Mouse (Mus musculus) CH12.LX (cell line): ENCODE results near the gene Atp5c1. TPM values are rescaled to one million over a fixed set of nuclear protein-coding genes. Genes with fewer than 3 reads are reported as not detected.
A peak's percentile ranks its signal among the peaks of the same experiment; 100 is the strongest.

ENCODE experiments used
- DNase-seq: peaks from one replicate; pipeline ENCODE4 v3.0.0-alpha.2; 2013; ENCODE audit errors: extremely low read depth
- H3K27ac ChIP-seq: 2 replicates; pipeline ENCODE4 v1.5.1; 2012; ENCODE audit warnings: low read depth, mild to moderate bottlenecking, control low read depth, moderate library complexity; ENCODE audit not compliant: insufficient read depth
- H3K27me3 ChIP-seq: replicated peaks from 2 replicates; pipeline ENCODE3; 2012; ENCODE audit warnings: inconsistent platforms
- H3K36me3 ChIP-seq, 2 experiments: replicated peaks in 1 of 2; 2 replicates each; pipeline versions ENCODE3 to v1.6.1; 2012; ENCODE audit warnings: inconsistent platforms in 1 of 2, low read length in 1 of 2, mild to moderate bottlenecking in 1 of 2, mixed read lengths in 1 of 2, moderate library complexity in 1 of 2; ENCODE audit not compliant: control insufficient read depth in 1 of 2, insufficient read depth in 1 of 2
- H3K4me1 ChIP-seq, 2 experiments: 2 replicates each; pipeline ENCODE4 v1.6.1; 2012; ENCODE audit warnings: inconsistent platforms in 1 of 2, moderate library complexity in 1 of 2; ENCODE audit not compliant: insufficient read depth in 2 of 2, control insufficient read depth in 1 of 2
- H3K4me2 ChIP-seq: 2 replicates; pipeline ENCODE4 v1.6.1; 2012; ENCODE audit warnings: low read depth, mild to moderate bottlenecking, control low read depth; ENCODE audit not compliant: poor library complexity, insufficient read depth, severe bottlenecking
- H3K4me3 ChIP-seq, 3 experiments: fragments of 150-350 bp in 1 of 3; sonication (generic) in 1 of 3; replicated peaks in 1 of 3; 2 replicates each; pipeline versions ENCODE3 to v1.5.1; 2011 to 2012; ENCODE audit warnings: low read depth in 2 of 3, low read length in 2 of 3, mild to moderate bottlenecking in 2 of 3, moderate library complexity in 2 of 3, control low read depth in 1 of 3, improper control_type of control experiment in 1 of 3, inconsistent platforms in 1 of 3, mixed read lengths in 1 of 3; ENCODE audit not compliant: poor library complexity in 1 of 3
- H3K79me2 ChIP-seq: replicated peaks from 2 replicates; pipeline ENCODE4 v1.6.1; 2012; ENCODE audit warnings: mild to moderate bottlenecking, moderate library complexity; ENCODE audit not compliant: control insufficient read depth, poor library complexity, insufficient read depth, severe bottlenecking; ENCODE audit errors: extremely low read depth
- H3K9ac ChIP-seq: 2 replicates; pipeline ENCODE4 v1.6.1; 2012; ENCODE audit warnings: low read depth, mild to moderate bottlenecking, control low read depth, moderate library complexity; ENCODE audit not compliant: insufficient read depth
- H3K9me3 ChIP-seq: replicated peaks from 2 replicates; pipeline ENCODE3; 2012; ENCODE audit warnings: low read length, inconsistent platforms, mixed read lengths
- BHLHE40 ChIP-seq: IDR thresholded peaks from 2 replicates; pipeline ENCODE4 v1.6.1; 2011; ENCODE audit warnings: mild to moderate bottlenecking, low read depth, low read length, improper control_type of control experiment
- CHD1 ChIP-seq: IDR thresholded peaks from 2 replicates; pipeline ENCODE4 v1.6.1; 2012; ENCODE audit warnings: low read depth, low read length, improper control_type of control experiment, inconsistent platforms
- CTCF ChIP-seq, 2 experiments: IDR thresholded peaks in 1 of 2; conservative IDR thresholded peaks in 1 of 2; 2 replicates each; pipeline ENCODE4 v1.5.1; 2011 to 2012; ENCODE audit warnings: low read depth in 2 of 2, low read length in 2 of 2, improper control_type of control experiment in 1 of 2, inconsistent platforms in 1 of 2, mild to moderate bottlenecking in 1 of 2, moderate library complexity in 1 of 2
- GABPA ChIP-seq: IDR thresholded peaks from 2 replicates; pipeline ENCODE4 v1.6.1; 2012; ENCODE audit warnings: low read depth, low read length, improper control_type of control experiment, inconsistent platforms; ENCODE audit not compliant: insufficient replicate concordance
- JUN ChIP-seq: IDR thresholded peaks from 2 replicates; pipeline ENCODE4 v1.6.1; 2011; ENCODE audit warnings: low read depth, mild to moderate bottlenecking, low read length, improper control_type of control experiment, moderate library complexity; ENCODE audit not compliant: insufficient read depth
- JUND ChIP-seq: conservative IDR thresholded peaks from 2 replicates; pipeline ENCODE4 v1.6.1; 2011; ENCODE audit warnings: low read depth, low read length, improper control_type of control experiment
- MAX ChIP-seq: IDR thresholded peaks from 2 replicates; pipeline ENCODE4 v1.6.1; 2011; ENCODE audit warnings: low read length, improper control_type of control experiment
- MAZ ChIP-seq: IDR thresholded peaks from 2 replicates; pipeline ENCODE4 v1.6.1; 2012; ENCODE audit warnings: low read depth, mild to moderate bottlenecking, inconsistent platforms, low read length, improper control_type of control experiment, moderate library complexity
- MEF2A ChIP-seq: IDR thresholded peaks from 2 replicates; pipeline ENCODE4 v1.6.1; 2014; ENCODE audit warnings: low read depth, mild to moderate bottlenecking, inconsistent platforms, low read length, improper control_type of control experiment, borderline replicate concordance
- MXI1 ChIP-seq: IDR thresholded peaks from 2 replicates; pipeline ENCODE4 v1.6.1; 2011; ENCODE audit warnings: mild to moderate bottlenecking, low read depth, low read length, improper control_type of control experiment
- MYC ChIP-seq: IDR thresholded peaks from 2 replicates; pipeline ENCODE4 v1.6.1; 2011; ENCODE audit warnings: low read depth, mild to moderate bottlenecking, improper control_type of control experiment, low read length
- PAX5 ChIP-seq: IDR thresholded peaks from 2 replicates; pipeline ENCODE4 v1.6.1; 2012; ENCODE audit warnings: low read length, inconsistent platforms, mixed read lengths
- POLR2A ChIP-seq: IDR thresholded peaks from 2 replicates; pipeline ENCODE4 v1.6.1; 2011; ENCODE audit warnings: low read depth, mild to moderate bottlenecking, improper control_type of control experiment, low read length
- RAD21 ChIP-seq: IDR thresholded peaks from 2 replicates; pipeline ENCODE4 v1.6.1; 2011; ENCODE audit warnings: low read depth, mild to moderate bottlenecking, low read length, improper control_type of control experiment, moderate library complexity
- SIN3A ChIP-seq: IDR thresholded peaks from 2 replicates; pipeline ENCODE4 v1.6.1; 2012; ENCODE audit warnings: low read length, improper control_type of control experiment, inconsistent platforms
- SMC3 ChIP-seq: IDR thresholded peaks from 2 replicates; pipeline ENCODE4 v1.6.1; 2011; ENCODE audit warnings: low read depth, low read length, improper control_type of control experiment
- TBP ChIP-seq: conservative IDR thresholded peaks from 2 replicates; pipeline ENCODE4 v1.6.1; 2011; ENCODE audit warnings: low read depth, low read length, improper control_type of control experiment
- TCF12 ChIP-seq: IDR thresholded peaks from 2 replicates; pipeline ENCODE4 v1.6.1; 2014; ENCODE audit warnings: low read depth, mild to moderate bottlenecking, inconsistent platforms, low read length, improper control_type of control experiment
- USF2 ChIP-seq: conservative IDR thresholded peaks from 2 replicates; pipeline ENCODE4 v1.6.1; 2011; ENCODE audit warnings: low read depth, low read length, improper control_type of control experiment
- ZC3H11A ChIP-seq: IDR thresholded peaks from 2 replicates; pipeline ENCODE4 v1.6.1; 2012; ENCODE audit warnings: low read depth, mild to moderate bottlenecking, inconsistent platforms, low read length, improper control_type of control experiment
- ZKSCAN1 ChIP-seq: IDR thresholded peaks from 2 replicates; pipeline ENCODE4 v1.6.1; 2012; ENCODE audit warnings: low read depth, inconsistent platforms, low read length, improper control_type of control experiment, borderline replicate concordance
- ZNF384 ChIP-seq: IDR thresholded peaks from 2 replicates; pipeline ENCODE4 v1.6.1; 2012; ENCODE audit warnings: low read depth, low read length, improper control_type of control experiment, inconsistent platforms
- dilution Hi-C: fragments of 300-500 bp; cut with MboI; formaldehyde crosslinking; loops from 2 replicates; pipeline ENCODE4 v1.14.3; 2020; ENCODE audit warnings: low sequenced_read_pairs; ENCODE audit not compliant: extremely low pct_unique_long_range_greater_than_20kb, extremely low pct_ligation_motif_present
- in situ Hi-C: fragments of 300-500 bp; cut with MboI; formaldehyde crosslinking; loops from 3 replicates; pipeline ENCODE4 v1.14.3; 2019; ENCODE audit warnings: low sequenced_read_pairs, low pct_ligation_motif_present, low pct_unique_long_range_greater_than_20kb, mixed read lengths
- polyA plus RNA-seq: library from polyadenylated mRNA; unstranded; fragments of >175 nt; gene quantifications from 2 replicates; pipeline ENCODE4 v1.2.1, GENCODE M21; 2012; ENCODE audit warnings: low read depth; ENCODE audit not compliant: insufficient read length
- total RNA-seq, 2 experiments: library from RNA; depleted of rRNA; stranded (reverse); fragments of 300-350 nt in 1 of 2; fragments of >200 nt in 1 of 2; gene quantifications; 2 replicates each; pipeline ENCODE4 v1.2.3; 2012 to 2014

Gene Atp5c1
- total and polyA plus RNA-seq, 3 experiments = 336 to 918 (median 423) TPM

DNA sequence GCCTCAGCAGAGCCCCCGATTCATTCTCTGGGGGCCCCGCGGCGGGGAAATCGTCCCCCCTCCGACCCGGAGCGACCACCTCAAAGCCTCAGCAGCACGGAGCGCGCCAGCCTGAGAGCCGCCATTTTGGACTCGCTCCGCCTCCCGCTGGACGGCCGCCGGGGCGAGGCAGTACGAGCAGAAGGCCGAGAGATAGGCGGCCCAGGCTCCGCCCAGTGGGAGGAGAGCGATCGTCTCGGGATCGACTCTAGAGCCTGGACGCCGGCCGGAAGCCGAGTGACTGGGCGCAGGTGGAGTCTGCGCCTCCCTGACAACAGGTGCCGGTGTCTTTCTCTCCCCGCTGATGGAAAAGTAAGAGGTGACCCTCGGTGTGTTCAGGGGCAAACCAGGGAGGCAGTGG, 31.8 kb downstream of the Atp5c1 start, which contains the start of gene Taf3 (continued):
- TF ChIP-seq TBP (0 out of 2 replicates have a peak, but pooled peaks have one; percentile 64), ZC3H11A (no peak), MYC (no peak), SMC3 (no peak), CHD1 (no peak), MAX (peak; percentile 15; the same call in 1 of the 2 replicates), MAZ (0 out of 2 replicates have a peak, but pooled peaks have one; percentile 39), MEF2A (peak; percentile 67; the same call in 1 of the 2 replicates), ZNF384 (no peak), RAD21 (no peak), POLR2A (peak; percentile 85), ZKSCAN1 (no peak), PAX5 (no peak), MXI1 (peak; percentile 90), SIN3A (peak; percentile 98), USF2 (no peak), JUND (no peak), TCF12 (peak; percentile 97), BHLHE40 (peak; percentile 18; the same call in 1 of the 2 replicates)

DNA sequence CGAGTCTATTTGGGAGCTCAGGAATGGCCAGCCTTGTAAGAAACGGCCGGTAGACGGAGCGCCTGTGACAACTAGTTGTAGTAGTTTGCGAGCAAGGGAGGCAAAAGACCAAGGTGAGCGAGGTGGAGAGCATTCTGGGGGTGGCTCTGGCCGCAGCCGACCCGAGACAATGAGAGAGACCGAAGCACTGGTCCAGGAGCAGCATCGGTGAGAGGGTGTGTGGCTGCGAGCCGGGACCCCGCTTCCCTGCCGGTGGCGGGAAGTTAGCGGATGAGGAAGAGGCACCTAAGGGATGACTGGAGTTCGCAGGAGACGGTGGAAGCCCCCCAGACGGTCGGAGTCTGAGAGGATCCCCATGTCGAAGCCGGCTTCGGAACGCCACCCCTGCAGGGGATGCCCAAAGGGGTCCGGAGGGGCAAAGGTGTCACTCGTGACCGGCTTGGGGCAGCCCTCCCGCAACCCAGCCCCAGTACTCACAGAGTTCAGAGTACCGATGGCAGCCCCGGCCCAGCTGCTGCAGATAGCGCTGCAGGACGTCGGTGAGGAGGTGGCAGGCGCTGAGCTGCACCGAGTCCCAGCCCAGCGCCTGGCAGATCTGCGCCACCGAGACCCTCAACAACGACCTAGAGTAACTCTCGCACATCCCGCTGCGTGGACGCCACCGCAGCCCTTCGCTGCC, 32.4 kb downstream of the Atp5c1 start:
- Histone ChIP-seq H3K36me3 (peaks cover 4 to 16% of the 10 kb centered on the region in 2 experiments), H3K4me3 (peak overlapping the region; percentile 84 to 98 (median 86)), H3K9ac (peak overlapping the region; percentile 61), H3K4me1 (peaks cover 0 to 21% of the 10 kb centered on the region in 2 experiments; a peak in 2 of 4 replicates), H3K27me3 (no peaks in the 10 kb centered on the region), H3K9me3 (no peaks in the 10 kb centered on the region), H3K79me2 (peaks cover 30% of the 10 kb centered on the region), H3K27ac (no peak overlapping the region), H3K4me2 (peak overlapping the region; percentile 89)
- DNase-seq = peak; percentile 25
- in situ Hi-C loops = no loop called here
- dilution Hi-C loops = no loop called here
- TF ChIP-seq TBP (no peak), JUN (no peak), CTCF (conservative IDR thresholded peaks at IDR 0.05 in 1 of 2, IDR thresholded peaks at IDR 0.05 in 1 of 2; ENCODE audit: low read depth in 2 of 2, low read length in 2 of 2) (peak in 1 of 2 experiments; percentile 22; a peak in 1 of 4 replicates), ZKSCAN1 (no peak), GABPA (no peak)
